Mouse (Mus musculus) midbrain, embryonic 16.5 days (tissue): ENCODE measurements around the gene Nmnat2. TPM values are rescaled to one million over a fixed set of nuclear protein-coding genes. Genes with fewer than 3 reads are reported as not detected.
A peak's percentile ranks its signal among the peaks of the same experiment; 100 is the strongest.

Source experiments
- ATAC-seq: fragments of 200-750 bp; cut with Nextera tagmentation; 2 replicates; pipeline ENCODE4 v1.8.0; 2017; ENCODE audit warnings: moderate TSS enrichment
- H3K27ac ChIP-seq: fragments of 300-500 bp; sonication (generic); 2 replicates; pipeline ENCODE4 v1.5.1; 2014; ENCODE audit warnings: mild to moderate bottlenecking, low read length, mixed read lengths
- H3K27me3 ChIP-seq: fragments of 300-500 bp; sonication (generic); 2 replicates; pipeline ENCODE4 v1.6.1; 2014; ENCODE audit warnings: low read depth, low read length, mixed read lengths; ENCODE audit not compliant: control insufficient read depth, insufficient read depth
- H3K36me3 ChIP-seq: fragments of 300-500 bp; sonication (generic); 2 replicates; pipeline ENCODE4 v1.6.1; 2014; ENCODE audit warnings: mild to moderate bottlenecking, low read length, moderate library complexity, mixed read lengths; ENCODE audit not compliant: control insufficient read depth, insufficient read depth
- H3K4me1 ChIP-seq: fragments of 300-500 bp; sonication (generic); 2 replicates; pipeline ENCODE4 v1.6.1; 2014; ENCODE audit warnings: mild to moderate bottlenecking, low read length, mixed read lengths; ENCODE audit not compliant: control insufficient read depth, insufficient read depth
- H3K4me2 ChIP-seq: fragments of 300-500 bp; sonication (generic); 2 replicates; pipeline ENCODE4 v1.6.1; 2014; ENCODE audit warnings: mild to moderate bottlenecking, low read length, mixed read lengths
- H3K4me3 ChIP-seq: fragments of 300-500 bp; sonication (generic); 2 replicates; pipeline ENCODE4 v1.5.1; 2014; ENCODE audit warnings: low read depth, mild to moderate bottlenecking, low read length, moderate library complexity, mixed read lengths
- H3K9ac ChIP-seq: fragments of 300-500 bp; sonication (generic); 2 replicates; pipeline ENCODE4 v1.6.1; 2014; ENCODE audit warnings: low read depth, low read length, mixed read lengths
- H3K9me3 ChIP-seq: fragments of 300-500 bp; sonication (generic); replicated peaks from 2 replicates; pipeline ENCODE4 v1.6.1; 2014; ENCODE audit warnings: mild to moderate bottlenecking, low read length, mixed read lengths; ENCODE audit not compliant: control insufficient read depth, poor library complexity, severe bottlenecking
- WGBS: fragments of 180-500 bp; shearing (Covaris S2); extraction: QIAGEN DNeasy Blood & Tissue Kit; methylation state at CpG from one replicate; pipeline ENCODE4 v1.1.7; 2014; 5-methylcytosine and 5-hydroxymethylcytosine counted together
- polyA plus RNA-seq: library from polyadenylated mRNA; unstranded; fragments of >200 nt; fragmentation: Nextera tagmentation; extraction: Ambion mirVana; gene quantifications from 2 replicates; pipeline ENCODE4 v1.2.1, GENCODE M21; 2015

The Nmnat2 gene
- polyA plus RNA-seq, 1 experiment from 2014 or later = 92.9 TPM

- 40% methylated on average over 4 of the region's 4 CpGs for WGBS
- H3K4me1 ChIP-seq = no peaks in the 10 kb centered on the region
- ATAC-seq = no peak
- H3K4me2 ChIP-seq = no peak overlapping the region
- no peaks in the 10 kb centered on the region for H3K36me3 ChIP-seq
- H3K4me3 ChIP-seq = no peak overlapping the region
- H3K9ac ChIP-seq = no peak overlapping the region
- H3K27ac ChIP-seq = no peak overlapping the region
- no peaks in the 10 kb centered on the region for H3K9me3 ChIP-seq
- no peaks in the 10 kb centered on the region for H3K27me3 ChIP-seq
Observed at GRCm38 (mm10) chr1:152942977-152943376, 11.8 kb upstream of the Nmnat2 start.

DNA sequence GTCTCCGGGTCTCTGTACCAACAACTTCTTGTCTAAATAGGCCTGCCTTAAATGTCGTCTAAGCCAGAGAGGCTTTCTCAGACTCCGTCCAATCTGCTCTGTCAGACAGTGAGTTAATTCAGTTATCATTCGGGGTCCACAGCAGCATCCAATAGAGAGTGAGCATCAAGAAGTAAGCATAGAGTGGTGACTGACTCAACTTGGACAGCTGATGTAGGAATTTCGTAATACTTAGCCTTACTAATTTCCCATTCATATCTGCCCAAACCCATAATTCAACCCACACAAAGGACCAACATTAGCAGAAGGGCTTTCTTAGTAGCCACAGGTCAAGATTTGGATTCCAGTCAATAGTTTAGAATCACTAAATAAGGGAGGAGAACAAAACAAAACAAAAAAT, 626 bp upstream of the Nmnat2 start:
- WGBS = 76% methylated on average over 5 of the region's 5 CpGs
- no peaks in the 10 kb centered on the region for H3K9me3 ChIP-seq
- no peaks in the 10 kb centered on the region for H3K36me3 ChIP-seq
- no peak overlapping the region for H3K27ac ChIP-seq
- no peak for ATAC-seq
- no peak overlapping the region for H3K9ac ChIP-seq
- H3K4me3 ChIP-seq = no peak overlapping the region
- no peaks in the 10 kb centered on the region for H3K27me3 ChIP-seq
- no peak overlapping the region for H3K4me2 ChIP-seq
- H3K4me1 ChIP-seq = peaks cover 17% of the 10 kb centered on the region

DNA sequence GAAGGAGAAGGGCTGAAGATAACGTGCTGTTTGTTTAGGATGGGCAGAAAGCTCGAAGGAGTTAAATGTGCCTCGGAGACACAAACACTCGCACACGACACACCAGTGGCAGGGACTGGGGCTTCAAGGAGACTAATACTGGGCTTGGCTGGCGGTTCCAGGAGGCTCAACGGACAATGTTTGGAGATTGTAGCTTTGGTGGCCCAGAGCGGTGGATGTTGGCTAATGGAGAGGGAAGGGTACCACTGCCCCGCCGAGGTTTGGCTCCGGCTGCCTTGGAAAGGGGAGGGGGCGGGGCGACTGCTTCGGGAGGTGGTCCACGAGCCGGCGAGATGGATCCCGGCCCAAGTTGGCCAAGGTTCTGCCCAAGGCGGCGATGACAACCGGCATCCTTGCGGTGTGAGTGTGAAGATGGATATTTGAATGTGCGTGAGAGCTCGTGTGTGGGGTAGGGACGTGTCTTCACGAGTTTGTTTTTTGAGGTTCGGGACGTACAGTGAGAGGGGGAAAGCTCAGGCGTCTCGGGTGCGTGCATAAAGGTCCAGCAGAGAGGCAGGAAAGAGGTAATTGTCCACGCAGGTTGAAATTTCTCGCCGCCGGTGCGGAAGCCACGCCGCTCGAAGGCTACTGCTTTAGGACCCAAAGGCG, 895 bp downstream of the Nmnat2 start:
- H3K9ac ChIP-seq = peak overlapping the region; percentile 83
- H3K4me2 ChIP-seq = peak overlapping the region; percentile 83
- no peaks in the 10 kb centered on the region for H3K9me3 ChIP-seq
- H3K36me3 ChIP-seq = no peaks in the 10 kb centered on the region
- H3K27ac ChIP-seq = peak overlapping the region; percentile 94
- ATAC-seq = peak; percentile 37
- H3K27me3 ChIP-seq = no peaks in the 10 kb centered on the region
- under 1% methylated on average over 40 of the region's 40 CpGs for WGBS
- H3K4me1 ChIP-seq = peaks cover 17% of the 10 kb centered on the region
- H3K4me3 ChIP-seq = peak overlapping the region; percentile 76

- no peak for ATAC-seq
Observed at GRCm38 (mm10) chr1:152956221-152956620, 1.4 kb downstream of the Nmnat2 start.

DNA sequence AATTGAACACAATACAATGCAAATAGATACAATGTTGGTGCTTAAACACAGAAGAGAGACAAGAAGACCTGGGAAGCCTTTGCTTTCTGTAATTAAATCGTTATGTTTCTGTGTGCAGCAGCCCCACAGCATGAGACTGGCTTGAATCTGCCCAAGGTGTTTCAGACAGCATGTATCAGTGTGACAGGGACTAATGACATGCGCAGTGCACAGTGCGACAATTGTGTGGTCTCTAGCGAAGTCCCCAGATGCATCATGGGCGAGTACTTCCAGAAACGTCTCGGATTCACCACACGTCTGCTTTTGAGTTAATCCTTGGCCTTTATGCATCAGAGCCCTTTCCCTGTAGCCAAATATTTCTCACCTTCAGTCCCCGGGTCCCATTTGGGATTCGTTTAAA, 9.6 kb downstream of the Nmnat2 start:
- H3K4me1 ChIP-seq = peaks cover 12% of the 10 kb centered on the region
- H3K4me3 ChIP-seq = no peak overlapping the region
- no peak for ATAC-seq
- H3K9me3 ChIP-seq = no peaks in the 10 kb centered on the region
- H3K27me3 ChIP-seq = no peaks in the 10 kb centered on the region
- WGBS = 42% methylated on average over 10 of the region's 10 CpGs
- H3K27ac ChIP-seq = no peak overlapping the region
- H3K36me3 ChIP-seq = no peaks in the 10 kb centered on the region
- H3K4me2 ChIP-seq = no peak overlapping the region
- no peak overlapping the region for H3K9ac ChIP-seq

More at GRCm38 (mm10) chr1:152956221-152956620, 1.4 kb downstream of the Nmnat2 start:
- Histone ChIP-seq H3K27me3 (no peaks in the 10 kb centered on the region), H3K4me1 (peaks cover 17% of the 10 kb centered on the region), H3K36me3 (no peaks in the 10 kb centered on the region), H3K9ac (peak overlapping the region; percentile 83), H3K9me3 (no peaks in the 10 kb centered on the region), H3K27ac (peak overlapping the region; percentile 94), H3K4me3 (peak overlapping the region; percentile 76), H3K4me2 (peak overlapping the region; percentile 83)
- WGBS = 5% methylated on average over 14 of the region's 14 CpGs

DNA sequence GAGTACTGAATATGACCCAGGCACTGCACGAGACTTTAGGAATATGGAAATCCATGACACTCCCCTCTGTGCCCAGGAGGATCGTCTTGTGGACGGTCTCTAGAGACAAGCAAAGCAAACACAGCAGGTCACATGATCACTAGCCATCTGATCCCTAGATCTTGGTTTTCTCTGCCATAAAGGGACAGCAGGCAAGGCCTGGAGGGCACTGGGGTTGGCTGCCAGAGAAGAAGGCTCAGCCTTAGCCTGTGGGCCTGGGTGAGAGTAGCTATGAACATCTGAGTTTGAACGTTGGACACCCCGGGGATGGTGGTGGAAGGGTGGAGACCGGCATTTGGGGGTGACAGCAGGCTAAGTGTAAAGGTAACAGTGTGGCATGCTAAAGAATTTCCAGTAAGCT, 11.4 kb downstream of the Nmnat2 start:
- ATAC-seq = no peak
- H3K27me3 ChIP-seq = no peaks in the 10 kb centered on the region
- 77% methylated on average over 6 of the region's 6 CpGs for WGBS
- H3K36me3 ChIP-seq = no peaks in the 10 kb centered on the region
- H3K4me1 ChIP-seq = peaks cover 12% of the 10 kb centered on the region
- H3K4me2 ChIP-seq = no peak overlapping the region
- H3K4me3 ChIP-seq = no peak overlapping the region
- no peak overlapping the region for H3K27ac ChIP-seq
- no peaks in the 10 kb centered on the region for H3K9me3 ChIP-seq
- H3K9ac ChIP-seq = no peak overlapping the region

- no peak for ATAC-seq
- Histone ChIP-seq H3K9me3 (no peaks in the 10 kb centered on the region), H3K4me3 (no peak overlapping the region), H3K4me1 (peaks cover 12% of the 10 kb centered on the region), H3K27me3 (no peaks in the 10 kb centered on the region), H3K36me3 (no peaks in the 10 kb centered on the region), H3K9ac (no peak overlapping the region), H3K4me2 (no peak overlapping the region), H3K27ac (no peak overlapping the region)
- 65% methylated on average over 2 of the region's 2 CpGs for WGBS
Observed at GRCm38 (mm10) chr1:152966686-152967085, 11.9 kb downstream of the Nmnat2 start.

- no peaks in the 10 kb centered on the region for H3K27me3 ChIP-seq
- H3K36me3 ChIP-seq = no peaks in the 10 kb centered on the region
- H3K4me1 ChIP-seq = peaks cover 15% of the 10 kb centered on the region
- no peaks in the 10 kb centered on the region for H3K9me3 ChIP-seq
- H3K9ac ChIP-seq = no peak overlapping the region
- H3K4me2 ChIP-seq = no peak overlapping the region
- ATAC-seq = no peak
- H3K4me3 ChIP-seq = no peak overlapping the region
- H3K27ac ChIP-seq = no peak overlapping the region
- WGBS = 71% methylated on average over 4 of the region's 4 CpGs
Observed at GRCm38 (mm10) chr1:152969081-152969480, 14.3 kb downstream of the Nmnat2 start.

- 32% methylated on average over 4 of the region's 4 CpGs for WGBS
- H3K9ac ChIP-seq = no peak overlapping the region
- ATAC-seq = no peak
- H3K27me3 ChIP-seq = no peaks in the 10 kb centered on the region
- H3K4me3 ChIP-seq = no peak overlapping the region
- H3K4me2 ChIP-seq = no peak overlapping the region
- H3K9me3 ChIP-seq = no peaks in the 10 kb centered on the region
- H3K36me3 ChIP-seq = no peaks in the 10 kb centered on the region
- no peak overlapping the region for H3K27ac ChIP-seq
- peaks cover 5% of the 10 kb centered on the region; the same call in 1 of the 2 replicates for H3K4me1 ChIP-seq
Observed at GRCm38 (mm10) chr1:152972957-152973356, 18.2 kb downstream of the Nmnat2 start.
